Comparison of ENCODE assay signal across 16 mouse cellular contexts in genomic region chr7:38161438-38161837, GRCm38 (mm10). TPM values are rescaled to one million over a fixed set of nuclear protein-coding genes. Genes with fewer than 3 reads are reported as not detected.
DNase-seq lines count a peak whose midpoint lies in the region; ATAC-seq and TF ChIP-seq lines count a peak whose summit lies in the region.
"Had no signal": no experiment of that assay in that cellular context is flagged by ENCODE, and none has a peak within 500 bp of the region (broad histone marks: within the 10 kb centered on the region; RNA-seq: fewer than 3 reads in every experiment).

No protein-coding gene starts in this region.

- H3K36me3 ChIP-seq in lung, postnatal 0 days (ENCODE audit: insufficient read depth, low read length) = no peaks in the 10 kb centered on the region
- H3K36me3 ChIP-seq: embryonic facial prominence, embryonic 15.5 days; limb, embryonic 15.5 days had no signal

- peak; percentile 27; the same call in 1 of the 2 replicates for TF ChIP-seq CTCF in gastrocnemius, adult 2 months (IDR thresholded peaks at IDR 0.05)
- peak; percentile 42 for TF ChIP-seq CTCF in lung, postnatal 0 days (IDR thresholded peaks at IDR 0.05)

- no peaks in the 10 kb centered on the region for H3K9me3 ChIP-seq in lung, postnatal 0 days (ENCODE audit: low read length)
- H3K9me3 ChIP-seq: embryonic facial prominence, embryonic 15.5 days; limb, embryonic 15.5 days had no signal

- ATAC-seq in lung, postnatal 0 days = no peak
- ATAC-seq in megakaryocyte, adult 5-6 weeks (ENCODE audit: poor library complexity, severe bottlenecking) = peak; percentile 38; the same call in 1 of the 2 replicates
- no peak for ATAC-seq in inflammation-experienced regulatory T-cells, adult 6 months
- ATAC-seq: activated CD4-positive, CD25-positive, alpha-beta regulatory T cell, adult 4 months had no signal

- H3K27me3 ChIP-seq in lung, postnatal 0 days (replicated peaks; ENCODE audit: insufficient read depth, low read length) = no peaks in the 10 kb centered on the region
- H3K27me3 ChIP-seq: embryonic facial prominence, embryonic 15.5 days; limb, embryonic 15.5 days had no signal

- no peak overlapping the region for H3K4me2 ChIP-seq in lung, postnatal 0 days (replicated peaks; ENCODE audit: low read depth, low read length)
- H3K4me2 ChIP-seq: embryonic facial prominence, embryonic 15.5 days; hindbrain, embryonic 14.5 days; limb, embryonic 15.5 days had no signal

- H3K9ac ChIP-seq in lung, postnatal 0 days (replicated peaks; ENCODE audit: low read depth) = no peak overlapping the region
- H3K9ac ChIP-seq: embryonic facial prominence, embryonic 15.5 days; hindbrain, embryonic 14.5 days; limb, embryonic 15.5 days had no signal

- no peaks in the 10 kb centered on the region for H3K4me1 ChIP-seq in lung, postnatal 0 days (ENCODE audit: insufficient read depth, low read depth, low read length)
- H3K4me1 ChIP-seq: limb, embryonic 15.5 days had no signal

- TF ChIP-seq EP300 in lung, postnatal 0 days (IDR thresholded peaks at IDR 0.05) = no peak

- no peak for DNase-seq in gastrocnemius, adult 2 months
- no peak for DNase-seq in gastrocnemius, postnatal 25 days
- DNase-seq in lung, postnatal 0 days (ENCODE audit: low spot score) = no peak
- DNase-seq in lung, postnatal 10 days = no peak
- peak; percentile 85 for DNase-seq in ES-CJ7 (ENCODE audit: low read depth, low spot score)
- DNase-seq in right cerebral cortex, postnatal 4 days = no peak
- DNase-seq: kidney, postnatal 10 days; lung, postnatal 4 days; spleen, adult 18-20 months; thymus, adult 18-20 months had no signal

- WGBS in lung, postnatal 0 days = 96% methylated on average over 2 of the region's 2 CpGs

- H3K27ac ChIP-seq in gastrocnemius, adult 2 months = no peak overlapping the region
- H3K27ac ChIP-seq in lung, postnatal 0 days (ENCODE audit: low read length) = no peak overlapping the region
- H3K27ac ChIP-seq: embryonic facial prominence, embryonic 15.5 days; hindbrain, embryonic 14.5 days; limb, embryonic 15.5 days had no signal

- intact Hi-C loops in gastrocnemius, adult 2 months (cut with DNase I) = no loop called here

- no peak overlapping the region for H3K4me3 ChIP-seq in gastrocnemius, adult 2 months
- H3K4me3 ChIP-seq in lung, postnatal 0 days (ENCODE audit: low read depth, low read length) = no peak overlapping the region
- H3K4me3 ChIP-seq: embryonic facial prominence, embryonic 15.5 days; limb, embryonic 15.5 days had no signal

RNA-seq across cellular contexts. Expression of gene 1600014C10Rik, which starts 21.6 kb away (rescaled TPM):
- 10 to 100 TPM; 23.4 to 31.9 TPM for total RNA-seq in gastrocnemius, adult 2 months (2021)
- 10 to 100 TPM; 21.2 to 23.0 TPM for total RNA-seq in gastrocnemius, postnatal 25 days (2021)
- polyA plus RNA-seq in lung, postnatal 0 days (2015; fragmentation: Nextera tagmentation; extraction: Ambion mirVana) = 15.0 and 16.0 TPM in 2 replicates
- 25.9 and 34.5 TPM in 2 replicates for total RNA-seq in megakaryocyte, adult 5-6 weeks (2015)
- 39.5 and 40.5 TPM in 2 replicates for total RNA-seq in megakaryocyte, adult 5-6 weeks (2017)
- polyA plus RNA-seq in inflammation-experienced regulatory T-cells, adult 6 months (2017; shearing (Covaris generic)) = 100 to 1,000 TPM in 2 of 3 experiments, 10 to 100 TPM in 1; 87.7 to 147 (median 136) TPM

RNA-seq across cellular contexts. Expression of gene Ccne1, which starts 54.1 kb away (rescaled TPM):
- under 1 TPM; 0.20 to 0.28 TPM for total RNA-seq in gastrocnemius, adult 2 months (2021)
- total RNA-seq in gastrocnemius, postnatal 25 days (2021) = 1 to 10 TPM in 1 of 2 experiments, under 1 TPM in 1; 0.33 to 1.3 TPM
- polyA plus RNA-seq in lung, postnatal 0 days (2015; fragmentation: Nextera tagmentation; extraction: Ambion mirVana) = 2.9 and 3.6 TPM in 2 replicates
- total RNA-seq in megakaryocyte, adult 5-6 weeks (2015) = 22.8 and 23.6 TPM in 2 replicates
- total RNA-seq in megakaryocyte, adult 5-6 weeks (2017) = 33.4 and 37.7 TPM in 2 replicates
- polyA plus RNA-seq in inflammation-experienced regulatory T-cells, adult 6 months (2017; shearing (Covaris generic)) = 10 to 100 TPM in 1 of 3 experiments, 1 to 10 TPM in 2; 2.7 to 11.0 (median 3.2) TPM

Comparison
In these comparisons a context has a peak if more than half of its experiments do, and no peak if none do; other contexts are left out.
1. RNA of gene Ccne1, which starts 54.1 kb away (total RNA-seq): 22.8 to 37.7 TPM in megakaryocyte, adult 5-6 weeks; 0.33 to 1.3 TPM in gastrocnemius, postnatal 25 days and 0.20 to 0.28 TPM in gastrocnemius, adult 2 months; every median in the first group is over 10 times any median in the second.